ENCODE assay signal across 14 mouse cellular contexts in the genomic region with DNA sequence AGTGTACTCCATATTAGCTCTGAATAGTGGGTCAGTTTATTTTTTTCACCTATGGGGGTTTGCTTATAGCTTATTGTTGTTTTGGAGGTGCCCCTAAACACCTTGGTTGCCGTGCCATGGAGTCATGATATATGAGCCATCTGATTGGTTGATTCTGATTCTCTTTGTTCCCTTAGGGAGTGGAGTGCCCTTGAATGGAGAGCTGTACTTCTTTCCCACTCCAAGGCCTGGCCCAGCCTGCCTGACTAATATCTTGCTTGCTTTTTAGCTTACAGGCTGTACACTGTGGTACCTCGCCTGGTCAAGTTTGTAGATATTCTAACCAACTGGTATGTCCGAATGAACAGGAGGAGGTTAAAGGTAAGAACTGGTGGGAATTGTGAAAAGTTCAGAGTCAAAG.
"Had no signal": no experiment of that assay in that cellular context is flagged by ENCODE, and none has a peak within 500 bp of the region (broad histone marks: within the 10 kb centered on the region; RNA-seq: fewer than 3 reads in every experiment).

No protein-coding gene starts in this region.

- DNase-seq: liver, embryonic 13.5 days; liver, postnatal 0 days; right cerebral cortex, postnatal 14 days; thymus, adult 18-20 months; thymus, postnatal 14 days; thymus, postnatal 36 days had no signal

- H3K9ac ChIP-seq: limb, embryonic 15.5 days; liver, embryonic 13.5 days; liver, embryonic 15.5 days; liver, postnatal 0 days; lung, embryonic 15.5 days; midbrain, embryonic 13.5 days; midbrain, embryonic 15.5 days; neural tube, embryonic 12.5 days had no signal

- H3K4me1 ChIP-seq: limb, embryonic 15.5 days; liver, embryonic 13.5 days; liver, embryonic 15.5 days; lung, embryonic 15.5 days; midbrain, embryonic 10.5 days; midbrain, embryonic 13.5 days; midbrain, embryonic 15.5 days; neural tube, embryonic 12.5 days had no signal

- H3K4me2 ChIP-seq: limb, embryonic 15.5 days; liver, embryonic 13.5 days; liver, embryonic 15.5 days; lung, embryonic 15.5 days; midbrain, embryonic 13.5 days; midbrain, embryonic 15.5 days; neural tube, embryonic 12.5 days had no signal

- ATAC-seq: liver, postnatal 0 days; midbrain, embryonic 13.5 days; midbrain, embryonic 15.5 days had no signal

- H3K4me3 ChIP-seq: limb, embryonic 15.5 days; liver, embryonic 13.5 days; liver, embryonic 15.5 days; lung, embryonic 15.5 days; midbrain, embryonic 10.5 days; midbrain, embryonic 13.5 days; midbrain, embryonic 15.5 days; neural tube, embryonic 12.5 days had no signal

- H3K9me3 ChIP-seq: limb, embryonic 15.5 days; liver, embryonic 13.5 days; liver, embryonic 15.5 days; lung, embryonic 15.5 days; midbrain, embryonic 10.5 days; midbrain, embryonic 13.5 days; midbrain, embryonic 15.5 days; neural tube, embryonic 12.5 days had no signal

- H3K27me3 ChIP-seq: limb, embryonic 15.5 days; liver, embryonic 13.5 days; liver, embryonic 15.5 days; lung, embryonic 15.5 days; midbrain, embryonic 13.5 days; midbrain, embryonic 15.5 days; neural tube, embryonic 12.5 days had no signal

- H3K27ac ChIP-seq: limb, embryonic 15.5 days; liver, embryonic 13.5 days; liver, embryonic 15.5 days; lung, embryonic 15.5 days; macrophage; midbrain, embryonic 10.5 days; midbrain, embryonic 13.5 days; midbrain, embryonic 15.5 days; neural tube, embryonic 12.5 days had no signal
